Mouse (Mus musculus): Measurements from ENCODE around the gene Zfp316. TPM values are rescaled to one million over a fixed set of nuclear protein-coding genes. Genes with fewer than 3 reads are reported as not detected.

Gene Zfp316
- total RNA-seq, 1 experiment: 1.6 TPM

DNA sequence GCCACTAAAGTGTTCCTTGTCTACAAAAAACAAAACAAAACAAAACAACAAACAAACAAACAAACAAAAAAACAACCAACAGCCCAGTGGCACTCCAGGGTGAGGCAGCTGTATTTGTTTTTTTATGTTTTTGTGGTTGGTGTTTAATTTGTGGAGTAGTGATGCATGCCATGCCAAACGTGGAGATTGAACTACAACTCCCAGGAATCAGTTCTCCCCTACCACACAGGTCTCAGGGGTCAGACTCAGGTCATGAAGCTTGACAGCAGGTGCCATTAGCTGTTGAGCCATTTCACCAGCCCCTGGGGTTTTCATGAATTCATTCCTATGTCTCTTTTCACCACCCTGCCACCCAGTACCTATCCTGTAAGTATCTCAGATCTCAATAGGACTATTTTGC lies 4.4 kb downstream of the Zfp316 start:
- no peak overlapping the region for H3K9ac ChIP-seq (ENCODE audit: insufficient read depth, low read depth, low read length, poor library complexity, severe bottlenecking)
- in situ Hi-C loops (cut with MboI; ENCODE audit: low sequenced_read_pairs in 2 of 2, unreplicated experiment in 2 of 2): no loop called here
- no peaks in the 10 kb centered on the region for H3K36me3 ChIP-seq (ENCODE audit: control insufficient read depth, insufficient read depth, low read length, poor library complexity, severe bottlenecking)
- H3K4me3 ChIP-seq (ENCODE audit: insufficient read depth in 1 of 2, low read depth in 1 of 2, low read length in 2 of 2, poor library complexity in 1 of 2, severe bottlenecking in 1 of 2): no peak overlapping the region
- no peak for DNase-seq (ENCODE audit: low read depth, low spot score)
- TF ChIP-seq CHD2 (IDR thresholded peaks at IDR 0.05; ENCODE audit: low read depth, low read length) (no peak), HCFC1 (IDR thresholded peaks at IDR 0.05; ENCODE audit: borderline replicate concordance, insufficient read depth, low read length) (peak; percentile 76)
- peaks cover 0 to 9% of the 10 kb centered on the region in 2 experiments; a peak in 1 of 4 replicates for H3K4me1 ChIP-seq (ENCODE audit: control insufficient read depth in 2 of 2, insufficient read depth in 2 of 2, low read length in 2 of 2, poor library complexity in 1 of 2)
- no peak overlapping the region for H3K27ac ChIP-seq (ENCODE audit: insufficient read depth, low read depth, low read length, poor library complexity, severe bottlenecking)
- no peaks in the 10 kb centered on the region for H3K9me3 ChIP-seq (ENCODE audit: control insufficient read depth, insufficient read depth, low read depth, low read length)

DNA sequence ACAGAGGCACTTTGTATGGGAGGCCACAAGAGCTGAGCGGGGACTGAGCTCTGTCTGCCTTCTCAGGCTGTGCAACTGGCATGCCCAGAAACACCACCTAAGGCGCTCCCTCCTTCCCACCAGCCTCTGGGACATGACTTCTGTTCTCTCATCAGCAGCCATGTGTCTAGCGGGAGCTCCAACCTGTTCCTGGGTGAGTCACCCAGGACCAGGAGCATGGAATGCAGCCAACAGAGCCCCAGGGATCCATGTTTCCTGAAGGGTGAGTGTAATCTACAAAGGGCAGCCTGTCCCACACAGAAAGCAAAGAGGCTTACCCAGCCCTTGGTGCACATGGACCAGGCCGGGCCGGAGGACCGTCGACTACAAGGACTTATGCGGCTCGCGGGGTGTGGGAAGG lies 5.1 kb downstream of the Zfp316 start:
- Histone ChIP-seq H3K27ac (ENCODE audit: insufficient read depth, low read depth, low read length, poor library complexity, severe bottlenecking) (no peak overlapping the region), H3K9ac (ENCODE audit: insufficient read depth, low read depth, low read length, poor library complexity, severe bottlenecking) (no peak overlapping the region), H3K36me3 (ENCODE audit: control insufficient read depth, insufficient read depth, low read length, poor library complexity, severe bottlenecking) (no peaks in the 10 kb centered on the region), H3K4me3 (ENCODE audit: insufficient read depth in 1 of 2, low read depth in 1 of 2, low read length in 2 of 2, poor library complexity in 1 of 2, severe bottlenecking in 1 of 2) (no peak overlapping the region), H3K9me3 (ENCODE audit: control insufficient read depth, insufficient read depth, low read depth, low read length) (no peaks in the 10 kb centered on the region), H3K4me1 (ENCODE audit: control insufficient read depth in 2 of 2, insufficient read depth in 2 of 2, low read length in 2 of 2, poor library complexity in 1 of 2) (peaks cover 0 to 6% of the 10 kb centered on the region in 2 experiments; a peak in 1 of 4 replicates)
- DNase-seq (ENCODE audit: low read depth, low spot score): no peak
- in situ Hi-C loops (cut with MboI; ENCODE audit: low sequenced_read_pairs in 2 of 2, unreplicated experiment in 2 of 2): no loop called here
- TF ChIP-seq MAFK (IDR thresholded peaks at IDR 0.05; ENCODE audit: insufficient read depth, low read depth, low read length): no peak

DNA sequence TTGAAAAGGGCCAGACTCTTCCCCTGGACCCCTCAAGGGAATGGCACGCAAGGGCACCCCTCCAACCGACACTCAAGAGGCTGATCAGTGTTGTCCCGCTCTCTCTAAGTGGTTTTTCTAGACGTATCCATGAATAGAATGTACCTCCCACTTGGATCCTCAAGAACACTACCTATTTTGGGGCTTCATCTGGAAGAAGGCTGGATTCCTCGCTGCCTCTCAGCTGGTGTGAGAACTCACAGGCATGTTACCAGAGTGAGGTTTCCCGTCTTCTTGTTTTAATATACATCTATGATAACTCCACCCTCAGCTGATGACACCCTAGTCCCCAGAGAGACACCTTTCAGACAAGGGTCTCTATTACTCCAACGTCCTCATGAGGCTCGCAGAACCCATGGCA lies 8.2 kb downstream of the Zfp316 start:
- Histone ChIP-seq H3K36me3 (ENCODE audit: control insufficient read depth, insufficient read depth, low read length, poor library complexity, severe bottlenecking) (no peaks in the 10 kb centered on the region), H3K4me3 (ENCODE audit: insufficient read depth in 1 of 2, low read depth in 1 of 2, low read length in 2 of 2, poor library complexity in 1 of 2, severe bottlenecking in 1 of 2) (no peak overlapping the region), H3K9ac (ENCODE audit: insufficient read depth, low read depth, low read length, poor library complexity, severe bottlenecking) (no peak overlapping the region), H3K4me1 (ENCODE audit: control insufficient read depth in 2 of 2, insufficient read depth in 2 of 2, low read length in 2 of 2, poor library complexity in 1 of 2) (no peaks in the 10 kb centered on the region), H3K27ac (ENCODE audit: insufficient read depth, low read depth, low read length, poor library complexity, severe bottlenecking) (no peak overlapping the region), H3K9me3 (ENCODE audit: control insufficient read depth, insufficient read depth, low read depth, low read length) (no peaks in the 10 kb centered on the region)
- TF ChIP-seq ZNF384 (IDR thresholded peaks at IDR 0.05; ENCODE audit: low read depth, low read length) (no peak), MAFK (IDR thresholded peaks at IDR 0.05; ENCODE audit: insufficient read depth, low read depth, low read length) (no peak), CHD2 (IDR thresholded peaks at IDR 0.05; ENCODE audit: low read depth, low read length) (no peak), ZC3H11A (IDR thresholded peaks at IDR 0.05; ENCODE audit: borderline replicate concordance, low read depth, low read length) (no peak), HCFC1 (IDR thresholded peaks at IDR 0.05; ENCODE audit: borderline replicate concordance, insufficient read depth, low read length) (no peak)
- DNase-seq (ENCODE audit: low read depth, low spot score): no peak
- in situ Hi-C loops (cut with MboI; ENCODE audit: low sequenced_read_pairs in 2 of 2, unreplicated experiment in 2 of 2): no loop called here

DNA sequence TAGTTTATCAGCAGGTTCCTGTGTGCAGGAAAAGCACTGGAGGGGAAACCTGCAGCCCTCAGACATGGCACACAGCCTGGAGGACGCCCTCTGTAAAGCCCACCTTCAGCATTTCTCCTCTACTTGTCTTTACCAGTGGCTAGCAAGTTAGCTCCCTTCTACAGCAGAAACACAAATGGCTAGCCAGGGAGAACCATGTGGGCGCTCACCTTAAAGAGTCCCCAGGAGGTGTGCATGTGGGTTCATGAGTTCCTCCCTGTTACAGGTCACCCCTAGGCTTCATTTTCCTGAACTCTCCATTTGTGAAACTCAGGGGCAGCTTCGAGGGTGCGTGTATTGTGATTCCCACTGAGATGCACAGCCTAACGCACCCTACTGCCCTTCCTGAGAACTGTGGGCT lies 14.0 kb downstream of the Zfp316 start:
- DNase-seq (ENCODE audit: low read depth, low spot score): no peak
- Histone ChIP-seq H3K9me3 (ENCODE audit: control insufficient read depth, insufficient read depth, low read depth, low read length) (no peaks in the 10 kb centered on the region), H3K4me3 (ENCODE audit: insufficient read depth in 1 of 2, low read depth in 1 of 2, low read length in 2 of 2, poor library complexity in 1 of 2, severe bottlenecking in 1 of 2) (no peak overlapping the region), H3K36me3 (ENCODE audit: control insufficient read depth, insufficient read depth, low read length, poor library complexity, severe bottlenecking) (no peaks in the 10 kb centered on the region), H3K4me1 (ENCODE audit: control insufficient read depth in 2 of 2, insufficient read depth in 2 of 2, low read length in 2 of 2, poor library complexity in 1 of 2) (no peaks in the 10 kb centered on the region), H3K9ac (ENCODE audit: insufficient read depth, low read depth, low read length, poor library complexity, severe bottlenecking) (no peak overlapping the region), H3K27ac (ENCODE audit: insufficient read depth, low read depth, low read length, poor library complexity, severe bottlenecking) (no peak overlapping the region)
- in situ Hi-C loops (cut with MboI; ENCODE audit: low sequenced_read_pairs in 2 of 2, unreplicated experiment in 2 of 2): no loop called here
- no peak for TF ChIP-seq ZC3H11A (IDR thresholded peaks at IDR 0.05; ENCODE audit: borderline replicate concordance, low read depth, low read length)
- no peak for TF ChIP-seq ZNF384 (IDR thresholded peaks at IDR 0.05; ENCODE audit: low read depth, low read length)
- no peak for TF ChIP-seq HCFC1 (IDR thresholded peaks at IDR 0.05; ENCODE audit: borderline replicate concordance, insufficient read depth, low read length)
- TF ChIP-seq CHD2 (IDR thresholded peaks at IDR 0.05; ENCODE audit: low read depth, low read length): no peak
- TF ChIP-seq MAFK (IDR thresholded peaks at IDR 0.05; ENCODE audit: insufficient read depth, low read depth, low read length): no peak

DNA sequence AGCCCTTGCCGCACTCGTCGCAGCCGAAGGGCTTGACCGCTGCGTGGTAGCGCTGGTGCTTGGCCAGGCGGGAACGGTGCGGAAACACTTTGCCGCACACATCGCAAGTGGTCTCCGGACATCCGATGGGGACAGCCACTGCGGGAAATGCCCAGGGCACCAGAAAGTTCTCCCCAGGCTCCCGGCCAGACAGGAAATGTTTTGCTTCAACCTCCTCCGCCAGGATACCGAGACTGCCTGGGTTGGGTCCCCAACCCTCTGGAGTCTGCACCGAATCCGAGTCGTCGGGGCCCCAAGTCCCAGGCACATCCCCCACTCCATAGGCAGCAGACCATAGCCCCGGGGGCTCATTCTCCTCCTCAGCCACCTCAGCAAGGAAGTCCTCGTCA lies 14.7 kb downstream of the Zfp316 start:
- no peaks in the 10 kb centered on the region for H3K36me3 ChIP-seq (ENCODE audit: control insufficient read depth, insufficient read depth, low read length, poor library complexity, severe bottlenecking)
- peak overlapping the region; percentile 61 to 63; a peak in 3 of 4 replicates for H3K4me3 ChIP-seq (ENCODE audit: insufficient read depth in 1 of 2, low read depth in 1 of 2, low read length in 2 of 2, poor library complexity in 1 of 2, severe bottlenecking in 1 of 2)
- in situ Hi-C loops (cut with MboI; ENCODE audit: low sequenced_read_pairs in 2 of 2, unreplicated experiment in 2 of 2): no loop called here
- H3K4me1 ChIP-seq (ENCODE audit: control insufficient read depth in 2 of 2, insufficient read depth in 2 of 2, low read length in 2 of 2, poor library complexity in 1 of 2): no peaks in the 10 kb centered on the region
- no peak for TF ChIP-seq ZNF384 (IDR thresholded peaks at IDR 0.05; ENCODE audit: low read depth, low read length)
- TF ChIP-seq HCFC1 (IDR thresholded peaks at IDR 0.05; ENCODE audit: borderline replicate concordance, insufficient read depth, low read length): no peak
- TF ChIP-seq ZC3H11A (IDR thresholded peaks at IDR 0.05; ENCODE audit: borderline replicate concordance, low read depth, low read length): no peak
- TF ChIP-seq CHD2 (IDR thresholded peaks at IDR 0.05; ENCODE audit: low read depth, low read length): no peak
- no peak overlapping the region for H3K27ac ChIP-seq (ENCODE audit: insufficient read depth, low read depth, low read length, poor library complexity, severe bottlenecking)
- no peak for DNase-seq (ENCODE audit: low read depth, low spot score)
- H3K9ac ChIP-seq (ENCODE audit: insufficient read depth, low read depth, low read length, poor library complexity, severe bottlenecking): peak overlapping the region; percentile 29; the same call in 1 of the 2 replicates
- no peaks in the 10 kb centered on the region for H3K9me3 ChIP-seq (ENCODE audit: control insufficient read depth, insufficient read depth, low read depth, low read length)
